Mouse (Mus musculus) kidney, embryonic 14.5 days (tissue): ENCODE data around the gene Ager. TPM values are rescaled to one million over a fixed set of nuclear protein-coding genes. Genes with fewer than 3 reads are reported as not detected.
A peak's percentile ranks its signal among the peaks of the same experiment; 100 is the strongest.

Source experiments
- ATAC-seq: fragments of 200-750 bp; cut with Nextera tagmentation; 2 replicates; pipeline ENCODE4 v1.8.0; 2017; ENCODE audit warnings: moderate number of reproducible peaks, mild to moderate bottlenecking, moderate TSS enrichment, moderate library complexity; ENCODE audit not compliant: low FRiP score, low TSS enrichment
- H3K27ac ChIP-seq: fragments of 300-500 bp; sonication (generic); 2 replicates; pipeline ENCODE4 v1.5.1; 2014; ENCODE audit warnings: low read depth, mild to moderate bottlenecking, low read length, moderate library complexity, mixed read lengths
- H3K27me3 ChIP-seq: fragments of 300-500 bp; sonication (generic); 2 replicates; pipeline ENCODE4 v1.6.1; 2014; ENCODE audit warnings: mild to moderate bottlenecking, low read length; ENCODE audit not compliant: control insufficient read depth, insufficient read depth
- H3K36me3 ChIP-seq: fragments of 300-500 bp; sonication (generic); 2 replicates; pipeline ENCODE4 v1.6.1; 2014; ENCODE audit warnings: low read length, mixed read lengths; ENCODE audit not compliant: control insufficient read depth, insufficient read depth
- H3K4me1 ChIP-seq: fragments of 300-500 bp; sonication (generic); 2 replicates; pipeline ENCODE4 v1.6.1; 2014; ENCODE audit warnings: low read length, mixed read lengths; ENCODE audit not compliant: control insufficient read depth, insufficient read depth
- H3K4me2 ChIP-seq: fragments of 300-500 bp; sonication (generic); replicated peaks from 2 replicates; pipeline ENCODE4 v1.6.1; 2014; ENCODE audit warnings: low read depth, mild to moderate bottlenecking, low read length
- H3K4me3 ChIP-seq: fragments of 300-500 bp; sonication (generic); 2 replicates; pipeline ENCODE4 v1.5.1; 2014; ENCODE audit warnings: mild to moderate bottlenecking, low read length
- H3K9ac ChIP-seq: fragments of 300-500 bp; sonication (generic); 2 replicates; pipeline ENCODE4 v1.6.1; 2014; ENCODE audit warnings: low read depth, mild to moderate bottlenecking, low read length, moderate library complexity
- H3K9me3 ChIP-seq: fragments of 300-500 bp; sonication (generic); 2 replicates; pipeline ENCODE4 v1.6.1; 2016; ENCODE audit warnings: low read length; ENCODE audit not compliant: control insufficient read depth
- WGBS: fragments of 180-500 bp; shearing (Covaris S2); extraction: QIAGEN DNeasy Blood & Tissue Kit; methylation state at CpG from one replicate; pipeline ENCODE4 v1.1.7; 2014; 5-methylcytosine and 5-hydroxymethylcytosine counted together
- polyA plus RNA-seq: library from polyadenylated mRNA; unstranded; fragments of >200 nt; fragmentation: Nextera tagmentation; extraction: Ambion mirVana; gene quantifications from 2 replicates; pipeline ENCODE4 v1.2.1, GENCODE M21; 2014

Ager gene
- polyA plus RNA-seq, 1 experiment from 2014 or later, result 5.8 TPM

DNA sequence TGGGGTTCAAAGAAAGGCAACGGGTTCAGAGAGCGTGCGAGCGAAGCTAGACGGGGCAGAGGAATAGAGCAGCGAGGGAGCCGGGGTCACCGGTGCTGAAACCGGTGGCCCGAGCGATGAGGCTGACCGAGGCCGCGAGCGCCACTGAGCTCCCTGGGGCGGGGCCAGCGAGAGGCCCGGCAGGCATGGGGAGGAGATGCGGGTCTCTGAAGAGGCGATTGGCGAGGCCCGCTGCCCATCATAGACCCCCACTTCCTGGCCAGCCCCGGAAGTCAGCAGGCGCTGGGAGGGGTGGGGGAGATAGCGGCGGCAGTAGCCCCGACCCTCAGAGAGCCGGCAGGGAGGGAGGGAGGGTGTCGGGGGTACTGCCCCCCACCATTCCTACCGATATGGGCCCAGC is 7.9 kb downstream of the Ager start:
- peak; percentile 56 for ATAC-seq
- Histone ChIP-seq H3K9me3 (no peaks in the 10 kb centered on the region), H3K4me3 (peak overlapping the region; percentile 99), H3K9ac (peak overlapping the region; percentile 95), H3K4me1 (peaks cover 35% of the 10 kb centered on the region), H3K4me2 (peak overlapping the region; percentile 93), H3K27ac (peak overlapping the region; percentile 95), H3K27me3 (no peaks in the 10 kb centered on the region), H3K36me3 (peaks cover 13% of the 10 kb centered on the region)
- WGBS, result under 1% methylated on average over 20 of the region's 30 CpGs

- peak; percentile 0; the same call in 1 of the 2 replicates for ATAC-seq
- H3K4me1 ChIP-seq, result peaks cover 35% of the 10 kb centered on the region
These were observed 8.8 kb downstream of the Ager start for GRCm38 (mm10) chr17:34606186-34607039.

DNA sequence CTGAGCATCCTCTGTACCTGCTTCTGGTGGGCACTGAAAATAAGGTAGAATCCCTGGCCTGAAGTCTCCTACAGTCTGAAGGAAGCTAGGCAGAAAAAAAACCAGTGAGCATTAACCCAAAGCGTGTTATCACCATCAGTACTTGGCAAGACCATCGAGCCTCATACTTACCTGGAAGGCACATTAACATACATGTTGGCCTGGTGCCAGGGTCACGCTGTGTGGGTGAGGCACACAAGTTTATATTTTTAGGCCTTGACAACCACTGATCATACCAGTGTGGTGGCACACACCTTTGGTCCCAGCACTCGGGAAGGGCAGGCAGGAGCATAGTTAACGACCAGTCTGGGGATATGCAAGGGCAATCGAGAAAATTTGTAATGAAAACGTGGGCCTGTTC is 10.3 kb downstream of the Ager start:
- no peak overlapping the region for H3K9ac ChIP-seq
- no peaks in the 10 kb centered on the region for H3K27me3 ChIP-seq
- WGBS, result 78% methylated on average over 7 of the region's 7 CpGs
- no peak overlapping the region for H3K27ac ChIP-seq
- no peak overlapping the region for H3K4me2 ChIP-seq
- peaks cover 33% of the 10 kb centered on the region for H3K36me3 ChIP-seq
- H3K9me3 ChIP-seq, result no peaks in the 10 kb centered on the region
- H3K4me1 ChIP-seq, result peaks cover 27% of the 10 kb centered on the region
- no peak for ATAC-seq
- no peak overlapping the region for H3K4me3 ChIP-seq

More at GRCm38 (mm10) chr17:34606186-34607039, 8.8 kb downstream of the Ager start:
- 13% methylated on average over 32 of the region's 32 CpGs for WGBS
- peak overlapping the region; percentile 93 for H3K4me2 ChIP-seq
- peak overlapping the region; percentile 99 for H3K4me3 ChIP-seq
- no peaks in the 10 kb centered on the region for H3K27me3 ChIP-seq
- H3K9ac ChIP-seq, result peak overlapping the region; percentile 95
- H3K27ac ChIP-seq, result peak overlapping the region; percentile 95
- H3K9me3 ChIP-seq, result no peaks in the 10 kb centered on the region
- H3K36me3 ChIP-seq, result peaks cover 17% of the 10 kb centered on the region

GRCm38 (mm10) chr17:34611050-34611449 is 13.4 kb downstream of the Ager start:
- Histone ChIP-seq H3K4me2 (no peak overlapping the region), H3K4me3 (no peak overlapping the region), H3K36me3 (peaks cover 45% of the 10 kb centered on the region), H3K27ac (no peak overlapping the region), H3K4me1 (peaks cover 21% of the 10 kb centered on the region), H3K9ac (no peak overlapping the region), H3K27me3 (no peaks in the 10 kb centered on the region), H3K9me3 (no peaks in the 10 kb centered on the region)
- no peak for ATAC-seq
- 92% methylated on average over 8 of the region's 8 CpGs for WGBS

- Histone ChIP-seq H3K4me2 (no peak overlapping the region), H3K9ac (no peak overlapping the region), H3K9me3 (no peaks in the 10 kb centered on the region), H3K27me3 (no peaks in the 10 kb centered on the region), H3K4me1 (peaks cover 6% of the 10 kb centered on the region; the same call in 1 of the 2 replicates), H3K36me3 (peaks cover 52% of the 10 kb centered on the region), H3K4me3 (no peak overlapping the region), H3K27ac (no peak overlapping the region)
- WGBS, result 85% methylated on average over 11 of the region's 11 CpGs
- no peak for ATAC-seq
These were observed 15.5 kb downstream of the Ager start for GRCm38 (mm10) chr17:34613054-34613645.

DNA sequence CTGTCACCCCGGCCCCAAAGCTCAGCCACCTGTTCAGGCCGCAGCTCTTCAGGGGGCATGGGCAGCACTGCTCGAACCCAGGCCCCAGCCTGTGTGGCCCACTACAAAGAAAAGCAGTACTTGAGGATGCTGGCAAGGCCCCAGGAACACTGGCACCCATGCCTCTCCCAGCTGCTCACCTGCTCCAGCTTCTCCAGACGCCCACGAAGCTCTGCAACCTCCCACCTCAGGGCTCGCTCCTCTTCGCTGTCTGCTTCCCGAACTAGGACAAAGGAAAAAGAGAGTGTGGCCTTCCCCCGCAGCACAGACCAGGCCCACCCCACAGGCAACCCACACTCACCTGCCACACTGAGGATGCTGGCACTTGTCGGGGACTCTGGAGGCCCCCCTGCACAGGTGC is 16.2 kb downstream of the Ager start:
- no peak overlapping the region for H3K9ac ChIP-seq
- 91% methylated on average over 10 of the region's 10 CpGs for WGBS
- no peak for ATAC-seq
- H3K4me1 ChIP-seq, result no peaks in the 10 kb centered on the region; the same call in 1 of the 2 replicates
- peaks cover 52% of the 10 kb centered on the region for H3K36me3 ChIP-seq
- H3K27ac ChIP-seq, result no peak overlapping the region
- H3K4me2 ChIP-seq, result no peak overlapping the region
- H3K9me3 ChIP-seq, result no peaks in the 10 kb centered on the region
- no peaks in the 10 kb centered on the region for H3K27me3 ChIP-seq
- H3K4me3 ChIP-seq, result no peak overlapping the region

DNA sequence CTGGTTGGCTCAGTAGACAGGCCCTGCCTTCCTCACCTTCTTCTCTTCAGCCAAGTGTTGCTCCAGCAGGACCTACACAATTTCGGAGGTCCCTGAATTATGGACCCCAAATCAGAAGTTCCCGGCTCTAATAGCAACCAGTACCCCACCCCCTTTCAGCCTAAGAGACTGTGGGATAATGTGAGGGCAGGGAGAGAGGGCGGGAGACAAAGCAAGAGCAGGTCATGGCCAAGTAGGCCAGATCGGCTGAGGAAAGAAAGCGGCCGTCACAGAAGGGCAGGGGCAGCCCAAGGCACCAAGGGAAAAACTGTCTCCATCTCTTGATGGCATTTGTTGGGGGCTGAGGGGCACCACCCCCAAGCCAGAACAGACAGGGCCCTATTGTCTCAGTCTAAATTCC is 18.2 kb downstream of the Ager start, which contains the start of gene Egfl8:
Egfl8 (minus strand) TSS at position 101 of the 400 bp plus-strand sequence.
- no peak within 1 kb of the TSS for H3K4me3 ChIP-seq
- no peak within 1 kb of the TSS for H3K27ac ChIP-seq
- no peak within 1 kb of the TSS for H3K4me2 ChIP-seq
- no peaks in the 10 kb centered on the region for H3K4me1 ChIP-seq
- H3K9ac ChIP-seq, result no peak within 1 kb of the TSS
- H3K36me3 ChIP-seq, result peaks cover 53% of the 10 kb centered on the region
- no peaks in the 10 kb centered on the region for H3K27me3 ChIP-seq
- WGBS, result 77% methylated on average over 6 of the region's 6 CpGs
- no peaks in the 10 kb centered on the region for H3K9me3 ChIP-seq
- no peak for ATAC-seq

- Histone ChIP-seq H3K4me1 (no peaks in the 10 kb centered on the region), H3K27ac (no peak overlapping the region), H3K9ac (no peak overlapping the region), H3K27me3 (no peaks in the 10 kb centered on the region), H3K4me2 (no peak overlapping the region), H3K36me3 (peaks cover 38% of the 10 kb centered on the region), H3K4me3 (no peak overlapping the region), H3K9me3 (no peaks in the 10 kb centered on the region)
- 27% methylated on average over 6 of the region's 6 CpGs for WGBS
- ATAC-seq, result 0 out of 2 replicates have a peak, but pooled peaks have one; percentile 28
These were observed 21.3 kb downstream of the Ager start for GRCm38 (mm10) chr17:34618999-34619398.

DNA sequence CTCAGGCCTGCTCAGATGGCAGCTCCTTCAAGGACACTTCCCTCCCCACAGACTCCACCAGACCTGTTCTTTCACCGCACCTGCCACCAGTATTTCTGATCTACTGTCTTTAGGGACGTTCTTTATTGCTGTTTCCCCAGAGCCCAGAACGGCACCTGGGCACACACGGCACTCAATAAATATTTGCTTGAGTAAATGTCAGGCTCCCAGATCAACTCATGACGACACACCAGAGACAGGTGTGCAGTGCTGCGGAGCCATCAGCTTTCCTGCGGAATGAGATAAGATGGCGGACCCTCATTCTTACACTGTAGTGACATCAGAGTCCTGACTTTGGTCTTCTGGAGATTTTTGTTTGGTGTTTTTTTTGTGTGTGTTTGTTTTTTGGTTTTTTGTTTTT is 23.3 kb downstream of the Ager start:
- Histone ChIP-seq H3K36me3 (peaks cover 40% of the 10 kb centered on the region), H3K27me3 (no peaks in the 10 kb centered on the region), H3K9me3 (no peaks in the 10 kb centered on the region), H3K4me3 (no peak overlapping the region), H3K9ac (no peak overlapping the region), H3K4me1 (peaks cover 1% of the 10 kb centered on the region), H3K27ac (no peak overlapping the region), H3K4me2 (no peak overlapping the region)
- 87% methylated on average over 8 of the region's 8 CpGs for WGBS
- no peak for ATAC-seq
